Mouse (Mus musculus) adrenal gland, postnatal 10 days (tissue): ENCODE measurements around the gene Ccdc7b. TPM values are rescaled to one million over a fixed set of nuclear protein-coding genes. Genes with fewer than 3 reads are reported as not detected.
"Not testable (repeated sequence)": the region's sequence is repeated elsewhere in the genome, so short reads cannot be mapped to it uniquely, and the experiment has no call there.

ENCODE experiments used
- DNase-seq: peaks from one replicate; pipeline ENCODE4 v3.0.0; 2021; ENCODE audit warnings: mixed read lengths
- long read RNA-seq, 2 experiments: library from polyadenylated mRNA; stranded (forward); transcript quantifications; one replicate each; pipeline ENCODE4 v2.0.0; 2021
- total RNA-seq, 2 experiments: library from RNA; stranded (reverse); gene quantifications; 2 replicates each; pipeline ENCODE4 v1.2.3; 2021

The Ccdc7b gene
- total RNA-seq, result not detected
- long read RNA-seq, experiment 1, result 0 reads
- long read RNA-seq, experiment 2, result 0 reads

DNA sequence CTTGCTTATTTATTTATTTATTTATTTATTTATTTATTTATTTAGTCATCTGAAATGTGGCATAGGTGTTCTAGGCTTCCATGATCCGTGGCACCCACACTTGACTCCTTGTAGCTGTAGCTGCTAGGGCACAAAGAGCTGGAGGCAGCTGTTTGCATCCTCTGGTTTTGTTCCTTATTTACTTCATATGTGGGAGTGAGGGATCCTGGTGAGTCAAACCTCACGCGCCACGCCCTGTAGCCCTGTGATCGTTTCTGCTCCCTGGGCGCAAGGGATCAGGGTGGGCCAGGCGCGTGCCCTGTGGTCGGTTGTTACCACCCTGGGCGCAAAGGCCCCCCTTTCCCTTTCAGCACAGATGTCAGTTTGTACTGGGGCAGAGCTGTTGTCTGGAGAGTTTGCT, at the start of gene Ccdc7b:
Gene Ccdc7b, plus strand, starts transcription at position 301 of the 400 bp plus-strand sequence.
- not testable (repeated sequence) for DNase-seq

DNA sequence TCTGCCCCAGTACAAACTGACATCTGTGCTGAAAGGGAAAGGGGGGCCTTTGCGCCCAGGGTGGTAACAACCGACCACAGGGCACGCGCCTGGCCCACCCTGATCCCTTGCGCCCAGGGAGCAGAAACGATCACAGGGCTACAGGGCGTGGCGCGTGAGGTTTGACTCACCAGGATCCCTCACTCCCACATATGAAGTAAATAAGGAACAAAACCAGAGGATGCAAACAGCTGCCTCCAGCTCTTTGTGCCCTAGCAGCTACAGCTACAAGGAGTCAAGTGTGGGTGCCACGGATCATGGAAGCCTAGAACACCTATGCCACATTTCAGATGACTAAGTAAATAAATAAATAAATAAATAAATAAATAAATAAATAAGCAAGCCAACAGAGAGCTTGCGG, 1.5 kb upstream of the Ccdc7b start, which contains the start of gene Ccdc7a:
Gene Ccdc7a, minus strand, starts transcription at position 101 of the 400 bp plus-strand sequence.
- not testable (repeated sequence) for DNase-seq

DNA sequence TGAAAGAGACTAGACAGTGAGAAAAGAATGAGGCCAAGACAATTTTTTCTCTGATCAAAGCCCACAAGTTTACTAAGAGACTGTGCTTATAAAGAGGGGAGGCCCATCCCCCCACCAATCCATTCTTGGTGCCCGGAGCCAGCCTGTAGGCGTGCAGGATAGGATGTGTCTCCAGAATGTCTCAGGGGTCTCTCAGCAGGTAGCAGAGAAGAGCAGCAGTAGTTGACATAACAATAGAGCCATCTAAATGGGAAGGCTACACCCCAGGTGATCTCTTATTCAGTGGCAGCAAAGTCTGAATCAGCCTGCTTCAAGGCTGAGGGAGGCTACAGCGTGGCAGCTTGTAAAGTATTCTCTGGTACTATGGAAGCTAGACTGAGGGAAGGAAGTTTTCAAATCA, 48.8 kb downstream of the Ccdc7b start:
- DNase-seq, result not testable (repeated sequence)

DNA sequence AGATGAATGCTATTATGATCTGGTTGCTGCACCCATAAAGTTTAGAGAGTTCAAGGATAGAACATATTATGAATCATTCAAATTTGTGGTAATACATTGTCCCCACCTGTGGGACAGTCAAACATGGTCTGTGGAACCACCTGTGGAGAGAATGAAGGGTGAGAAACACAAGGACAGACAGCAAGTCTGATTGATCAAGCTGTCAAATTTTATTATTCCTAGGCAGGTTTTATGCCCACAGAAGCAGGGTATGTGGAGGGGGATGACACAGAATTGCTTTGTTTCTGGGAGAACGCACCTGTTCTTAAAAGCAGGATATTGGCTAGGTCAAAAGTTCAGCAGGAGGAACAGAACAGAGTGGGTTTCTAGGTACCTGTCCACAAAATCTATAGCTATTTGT, 64.6 kb downstream of the Ccdc7b start, which contains the start of gene Gm10999:
Gene Gm10999, minus strand, starts transcription at position 101 of the 400 bp plus-strand sequence.
- DNase-seq, result no peak

- no peak for DNase-seq
Measured at GRCm38 (mm10) chr8:129133475-129133874, 66.5 kb downstream of the Ccdc7b start.

Other genes with a start within 250 kb of the Ccdc7b start
- gene Ccdc7a, start 1.6 kb upstream of the Ccdc7b start, total RNA-seq, result not detected
- gene Gm10999, start 64.5 kb downstream of the Ccdc7b start, total RNA-seq, result not detected
- 10 to 100 TPM; 11.1 to 22.7 TPM for gene 2610044O15Rik8, start 167.3 kb downstream of the Ccdc7b start, total RNA-seq